Mouse (Mus musculus): ENCODE measurements around the gene Pllp. TPM values are rescaled to one million over a fixed set of nuclear protein-coding genes. Genes with fewer than 3 reads are reported as not detected.

Pllp gene
- polyA plus RNA-seq (2016; fragmentation: Nextera tagmentation; extraction: Ambion mirVana): 1.4 TPM in 2 replicates

DNA sequence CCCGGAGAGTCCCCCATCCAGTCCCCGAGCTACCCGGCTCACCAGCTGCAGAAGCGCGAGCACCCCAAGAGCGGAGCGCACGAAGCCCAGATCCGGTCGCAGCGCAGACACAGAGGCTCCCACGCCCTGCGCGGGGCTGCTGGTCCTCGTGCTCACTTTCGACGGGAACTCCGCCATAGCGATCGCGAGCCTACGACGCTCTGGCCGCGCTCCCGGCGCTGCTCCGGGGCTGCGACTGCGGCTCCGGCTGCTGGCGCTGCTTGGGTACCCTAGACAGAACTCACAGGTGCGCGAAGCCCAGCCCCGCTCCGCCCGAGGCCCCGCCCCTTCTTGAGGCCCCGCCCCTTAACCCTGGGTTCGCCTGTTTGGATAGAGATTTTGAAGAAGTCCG, at the start of gene Pllp:
Gene Pllp (minus strand): TSS at position 285 of the 391 bp plus-strand sequence.
- no peak within 1 kb of the TSS for H3K9ac ChIP-seq
- 2% methylated on average over 41 of the region's 41 CpGs for WGBS (ENCODE audit: insufficient replicate concordance)
- peaks cover 86% of the 10 kb centered on the region for H3K27me3 ChIP-seq (replicated peaks)
- no peaks in the 10 kb centered on the region for H3K36me3 ChIP-seq
- peaks cover 15% of the 10 kb centered on the region for H3K4me1 ChIP-seq
- peak within 1 kb of the TSS; percentile 45 for H3K4me3 ChIP-seq
- H3K9me3 ChIP-seq (replicated peaks): no peaks in the 10 kb centered on the region
- no peak within 1 kb of the TSS for H3K27ac ChIP-seq
- peak; percentile 54 for ATAC-seq
- H3K4me2 ChIP-seq: peak within 1 kb of the TSS; percentile 62

DNA sequence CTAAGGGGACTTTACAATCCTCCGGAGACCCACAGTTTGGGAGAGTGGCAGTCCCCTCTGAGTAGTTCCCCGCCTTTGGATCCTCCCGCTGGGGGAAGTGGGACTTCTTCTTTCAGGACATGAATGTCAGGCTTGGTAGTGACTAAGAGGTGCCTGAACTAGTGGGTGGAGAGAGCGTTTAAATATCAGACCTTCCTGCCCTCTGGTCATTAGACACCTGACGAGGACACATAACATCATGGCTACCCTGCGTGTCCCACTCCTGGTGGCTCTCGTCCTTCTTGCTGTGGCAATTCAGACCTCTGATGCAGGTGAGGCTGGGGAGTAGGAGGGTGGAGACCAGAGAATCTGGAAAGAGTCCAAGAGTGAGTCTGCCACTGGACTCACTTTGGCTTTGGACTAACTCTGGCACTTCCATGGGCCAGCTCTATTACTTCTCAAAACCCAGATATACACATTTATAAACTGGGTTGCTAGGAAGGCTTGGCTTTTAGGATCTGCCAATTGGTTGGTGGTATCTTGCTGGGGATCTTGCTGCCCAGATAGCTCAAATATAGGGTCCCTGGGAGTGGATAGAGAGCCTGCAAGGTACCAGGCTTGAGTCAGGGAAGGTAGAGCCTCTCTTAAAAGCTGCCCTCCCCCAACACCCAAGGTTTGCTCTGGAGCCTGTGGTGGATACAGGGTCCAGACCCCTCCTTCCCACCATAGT, 49.6 kb upstream of the Pllp start, which contains the start of gene Ccl22:
Gene Ccl22 (plus strand): TSS at position 115 of the 709 bp plus-strand sequence.
- Histone ChIP-seq H3K9ac (no peak within 1 kb of the TSS), H3K27me3 (replicated peaks) (peaks cover 19% of the 10 kb centered on the region), H3K9me3 (replicated peaks) (no peaks in the 10 kb centered on the region), H3K27ac (no peak within 1 kb of the TSS), H3K36me3 (no peaks in the 10 kb centered on the region), H3K4me3 (no peak within 1 kb of the TSS), H3K4me1 (peaks cover 8% of the 10 kb centered on the region), H3K4me2 (no peak within 1 kb of the TSS)
- no peak for ATAC-seq
- 68% methylated on average over 7 of the region's 7 CpGs for WGBS (ENCODE audit: insufficient replicate concordance)

DNA sequence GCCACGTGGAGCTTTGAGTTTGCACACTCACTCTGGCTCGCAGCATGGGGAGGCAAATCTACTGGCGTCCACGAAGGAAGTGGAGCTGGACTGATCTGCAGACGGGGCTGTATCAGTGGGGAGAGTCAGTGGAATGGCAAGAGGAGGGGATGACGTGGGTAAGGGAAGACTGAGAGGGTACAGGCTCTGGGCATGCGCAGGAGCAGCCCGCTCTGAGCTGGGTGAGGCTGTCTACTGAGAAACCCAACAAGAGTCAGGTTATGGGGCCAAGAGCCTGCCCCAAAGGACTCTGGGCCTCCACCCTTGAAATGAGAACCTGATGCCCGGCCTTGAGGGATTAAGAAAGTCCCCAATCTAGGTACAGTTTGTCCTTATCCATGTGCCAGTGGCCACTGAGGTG, 48.9 kb upstream of the Pllp start:
- Histone ChIP-seq H3K27me3 (replicated peaks) (peaks cover 15% of the 10 kb centered on the region), H3K9me3 (replicated peaks) (no peaks in the 10 kb centered on the region), H3K4me1 (peaks cover 8% of the 10 kb centered on the region), H3K9ac (no peak overlapping the region), H3K4me2 (no peak overlapping the region), H3K36me3 (no peaks in the 10 kb centered on the region), H3K27ac (no peak overlapping the region), H3K4me3 (no peak overlapping the region)
- 62% methylated on average over 9 of the region's 9 CpGs for WGBS (ENCODE audit: insufficient replicate concordance)
- ATAC-seq: no peak

DNA sequence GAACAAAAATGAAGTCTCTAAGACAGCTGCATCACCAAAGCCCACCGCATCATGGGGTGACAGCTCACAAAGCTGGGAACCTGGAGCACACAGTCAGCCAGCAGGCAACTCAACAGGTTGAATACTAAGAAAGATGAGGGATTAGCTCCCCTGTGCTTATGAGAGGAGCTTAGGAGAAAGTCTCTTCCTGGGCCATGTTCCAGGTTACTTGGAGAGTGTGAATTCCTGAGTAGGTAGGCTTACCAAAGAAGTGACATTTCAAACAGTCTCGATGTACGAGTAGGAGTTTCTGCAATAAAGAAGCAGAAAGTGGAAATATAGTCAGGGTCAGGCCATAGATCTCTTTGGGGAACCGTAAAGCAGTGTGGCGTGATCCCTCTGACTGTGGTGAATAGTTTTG, 48.4 kb upstream of the Pllp start:
- ATAC-seq: no peak
- WGBS (ENCODE audit: insufficient replicate concordance): 80% methylated on average over 5 of the region's 5 CpGs
- Histone ChIP-seq H3K4me1 (peaks cover 8% of the 10 kb centered on the region), H3K27me3 (replicated peaks) (peaks cover 10% of the 10 kb centered on the region), H3K27ac (no peak overlapping the region), H3K4me3 (no peak overlapping the region), H3K4me2 (no peak overlapping the region), H3K9ac (no peak overlapping the region), H3K9me3 (replicated peaks) (no peaks in the 10 kb centered on the region), H3K36me3 (no peaks in the 10 kb centered on the region)

DNA sequence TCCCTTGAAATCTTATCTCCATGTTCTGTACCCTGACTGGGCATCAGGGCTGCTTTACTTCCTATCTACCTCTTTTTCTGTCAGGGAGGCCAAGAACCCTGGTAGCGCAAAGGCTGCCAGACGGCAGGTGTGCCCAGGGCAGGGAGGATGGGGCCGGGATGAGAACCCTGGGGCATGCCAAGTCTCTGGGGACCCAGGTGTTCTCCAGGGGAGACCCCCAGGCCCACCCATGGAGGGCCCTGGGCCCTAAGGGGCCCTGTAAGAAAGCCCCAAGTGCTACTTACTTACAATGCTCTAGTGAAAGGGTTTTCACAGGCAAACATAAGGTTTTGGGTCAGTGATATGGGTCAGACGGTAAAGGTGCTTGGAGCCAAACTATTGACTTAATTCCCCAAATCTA, 45.6 kb upstream of the Pllp start:
- no peaks in the 10 kb centered on the region for H3K36me3 ChIP-seq
- peaks cover 10% of the 10 kb centered on the region for H3K27me3 ChIP-seq (replicated peaks)
- peaks cover 8% of the 10 kb centered on the region for H3K4me1 ChIP-seq
- no peak overlapping the region for H3K9ac ChIP-seq
- WGBS (ENCODE audit: insufficient replicate concordance): 88% methylated on average over 4 of the region's 4 CpGs
- H3K27ac ChIP-seq: no peak overlapping the region
- no peak overlapping the region for H3K4me3 ChIP-seq
- no peaks in the 10 kb centered on the region for H3K9me3 ChIP-seq (replicated peaks)
- no peak overlapping the region for H3K4me2 ChIP-seq
- no peak for ATAC-seq

DNA sequence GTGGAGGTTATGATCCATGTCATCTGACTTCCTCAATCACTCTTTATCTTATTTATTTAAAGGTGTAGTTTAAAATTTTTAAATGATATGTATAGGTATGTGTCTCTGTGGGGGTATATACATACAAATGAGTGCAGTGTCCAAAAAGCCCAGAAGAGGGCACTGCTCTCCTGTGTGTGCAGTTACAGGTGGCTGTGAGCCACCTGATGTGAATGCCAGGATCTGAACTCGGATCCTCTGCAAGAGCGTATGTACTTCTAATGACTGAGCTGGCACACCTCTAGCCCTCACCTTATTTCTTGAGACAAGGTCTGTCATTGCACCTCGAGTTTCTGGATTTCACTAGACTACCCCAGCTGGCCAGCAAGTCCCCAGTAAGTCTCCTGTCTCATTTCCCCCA, 44.5 kb upstream of the Pllp start:
- peaks cover 19% of the 10 kb centered on the region for H3K4me1 ChIP-seq
- no peak overlapping the region for H3K27ac ChIP-seq
- no peak overlapping the region for H3K4me2 ChIP-seq
- no peaks in the 10 kb centered on the region for H3K36me3 ChIP-seq
- H3K9me3 ChIP-seq (replicated peaks): no peaks in the 10 kb centered on the region
- H3K4me3 ChIP-seq: no peak overlapping the region
- H3K27me3 ChIP-seq (replicated peaks): peaks cover 4% of the 10 kb centered on the region; the same call in 1 of the 2 replicates
- ATAC-seq: no peak
- WGBS (ENCODE audit: insufficient replicate concordance): 80% methylated on average over 3 of the region's 3 CpGs
- no peak overlapping the region for H3K9ac ChIP-seq

DNA sequence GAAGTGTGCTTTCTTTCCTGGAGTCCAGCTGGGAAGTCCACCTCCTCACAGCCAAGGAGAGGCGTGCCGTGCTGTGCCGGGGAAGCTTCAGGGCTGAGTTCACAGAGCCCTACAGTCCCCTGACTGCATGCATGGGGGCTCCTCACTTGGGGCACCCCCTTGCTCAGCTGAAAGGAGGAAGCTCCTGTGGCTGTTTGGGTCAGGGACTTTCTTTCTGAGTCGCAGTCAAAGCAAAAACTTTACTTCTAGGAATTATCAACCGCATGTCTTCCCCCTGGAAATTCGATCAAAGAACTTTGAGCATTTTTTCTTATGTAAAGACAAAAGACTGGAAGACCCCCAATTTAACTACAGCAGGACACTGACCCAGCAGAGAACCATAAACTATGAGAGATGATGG, 43.8 kb upstream of the Pllp start:
- H3K27ac ChIP-seq: no peak overlapping the region
- no peaks in the 10 kb centered on the region for H3K36me3 ChIP-seq
- H3K4me1 ChIP-seq: peaks cover 27% of the 10 kb centered on the region
- no peak overlapping the region for H3K9ac ChIP-seq
- no peak overlapping the region for H3K4me2 ChIP-seq
- 79% methylated on average over 6 of the region's 6 CpGs for WGBS (ENCODE audit: insufficient replicate concordance)
- H3K27me3 ChIP-seq (replicated peaks): peaks cover 4% of the 10 kb centered on the region; the same call in 1 of the 2 replicates
- H3K4me3 ChIP-seq: no peak overlapping the region
- no peaks in the 10 kb centered on the region for H3K9me3 ChIP-seq (replicated peaks)
- ATAC-seq: no peak

DNA sequence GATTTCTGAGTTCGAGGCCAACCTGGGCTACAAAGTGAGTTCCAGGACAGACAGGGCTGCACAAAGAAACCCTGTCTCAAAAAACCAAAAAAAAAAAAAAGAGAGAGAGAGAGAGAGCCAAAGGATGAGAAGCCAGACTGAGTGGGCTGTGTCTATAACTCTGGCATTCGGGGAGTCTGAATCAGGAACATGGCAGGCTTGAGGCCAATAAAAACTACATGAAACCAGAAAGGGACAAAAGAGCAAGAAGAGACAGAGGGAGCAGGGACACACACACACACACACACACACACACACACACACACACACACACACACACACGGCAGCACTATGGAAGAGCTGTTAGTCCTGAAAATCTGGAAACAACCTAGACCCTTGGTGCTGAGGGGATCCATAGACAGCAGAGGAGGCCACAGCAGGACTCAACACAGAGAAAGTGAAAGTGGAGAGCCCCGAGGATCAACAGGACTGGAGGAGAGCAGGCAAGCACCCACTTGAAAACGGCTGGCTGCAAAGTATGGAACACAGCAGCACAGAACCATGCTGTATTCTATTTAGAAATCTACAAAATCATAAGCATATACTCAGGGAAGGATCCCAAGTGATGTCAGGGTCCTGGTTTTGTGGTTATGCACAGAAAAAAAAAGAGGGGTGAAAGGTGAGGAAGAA, 39.5 kb upstream of the Pllp start:
- 54% methylated on average over 5 of the region's 5 CpGs for WGBS (ENCODE audit: insufficient replicate concordance)
- H3K4me3 ChIP-seq: peak overlapping the region; percentile 23

DNA sequence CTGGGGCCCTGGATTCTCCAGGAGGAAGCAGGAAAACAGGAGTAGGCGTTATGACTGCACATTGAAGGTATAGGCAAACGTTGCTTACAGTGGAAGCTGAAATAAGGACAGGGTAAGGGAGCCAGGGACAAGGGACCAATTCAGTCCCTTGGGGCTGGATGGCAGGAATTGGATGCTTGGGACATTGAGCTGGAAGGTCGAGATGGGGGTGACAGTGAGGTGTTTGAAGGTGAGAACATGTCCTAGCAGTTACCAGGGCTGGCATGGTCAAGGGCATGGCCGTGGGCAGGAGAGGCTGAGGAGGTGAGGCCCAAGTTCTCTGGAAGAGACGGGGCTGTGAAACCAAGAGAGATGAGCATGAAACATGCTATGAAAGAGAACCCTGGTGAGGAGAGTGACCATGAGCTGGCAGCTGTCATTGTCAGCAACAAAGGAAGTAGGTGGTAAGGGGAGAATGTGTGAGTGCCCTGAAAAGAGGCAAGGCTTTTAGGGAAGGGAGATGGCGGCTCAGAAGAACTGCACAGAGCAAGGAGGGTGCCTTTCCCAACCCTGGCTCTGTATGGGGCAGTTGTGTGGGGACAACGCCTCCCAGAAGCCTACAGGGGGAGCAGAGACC, 38.8 kb upstream of the Pllp start:
- Histone ChIP-seq H3K9me3 (replicated peaks) (no peaks in the 10 kb centered on the region), H3K27me3 (replicated peaks) (peaks cover 4% of the 10 kb centered on the region; the same call in 1 of the 2 replicates), H3K4me2 (peak overlapping the region; percentile 65), H3K27ac (peak overlapping the region; percentile 99), H3K36me3 (no peaks in the 10 kb centered on the region), H3K4me3 (0 out of 2 replicates have a peak overlapping the region, but pooled peaks have one; percentile 9), H3K4me1 (peaks cover 72% of the 10 kb centered on the region), H3K9ac (peak overlapping the region; percentile 68)
- ATAC-seq: no peak
- 76% methylated on average over 7 of the region's 7 CpGs for WGBS (ENCODE audit: insufficient replicate concordance)

More for the DNA sequence above, 39.5 kb upstream of the Pllp start:
- Histone ChIP-seq H3K4me1 (peaks cover 65% of the 10 kb centered on the region), H3K9ac (peak overlapping the region; percentile 68), H3K4me2 (peak overlapping the region; percentile 56), H3K27me3 (replicated peaks) (peaks cover 4% of the 10 kb centered on the region; the same call in 1 of the 2 replicates), H3K36me3 (no peaks in the 10 kb centered on the region), H3K27ac (peak overlapping the region; percentile 99), H3K9me3 (replicated peaks) (no peaks in the 10 kb centered on the region)
- no peak for ATAC-seq

DNA sequence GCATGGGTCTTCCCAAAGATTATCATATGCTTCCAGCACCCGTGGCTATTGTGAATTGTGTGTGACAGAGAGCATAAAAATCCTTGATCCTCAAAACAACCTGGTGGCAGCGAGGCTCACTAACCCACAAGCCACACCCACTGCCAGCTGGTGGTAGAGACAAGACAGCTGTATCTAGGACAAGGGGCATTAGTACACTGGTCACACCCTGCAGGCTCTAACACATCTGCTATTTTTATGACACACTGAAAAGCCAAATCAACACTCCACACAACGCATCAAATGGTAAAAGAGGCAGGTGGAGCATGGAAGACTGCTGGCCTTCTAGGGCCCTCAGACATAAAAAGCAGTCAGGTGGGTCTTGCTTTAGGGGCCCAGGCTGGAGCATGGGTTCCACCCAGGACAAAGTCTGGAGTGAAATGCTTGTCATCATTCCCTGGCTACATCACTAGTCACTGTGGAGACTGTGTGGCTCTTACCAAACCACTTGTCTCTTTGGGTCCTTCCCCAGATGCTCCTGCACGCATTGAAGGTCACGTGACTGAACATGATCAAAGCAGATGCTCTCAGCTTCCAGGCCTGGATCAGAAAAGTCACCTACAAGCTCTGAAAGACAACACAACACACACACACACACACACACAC, 37.9 kb upstream of the Pllp start:
- Histone ChIP-seq H3K4me3 (peak overlapping the region; percentile 14; the same call in 1 of the 2 replicates), H3K27ac (peak overlapping the region; percentile 99), H3K36me3 (no peaks in the 10 kb centered on the region), H3K4me1 (peaks cover 81% of the 10 kb centered on the region), H3K9me3 (replicated peaks) (no peaks in the 10 kb centered on the region), H3K4me2 (peak overlapping the region; percentile 65), H3K27me3 (replicated peaks) (peaks cover 2% of the 10 kb centered on the region; the same call in 1 of the 2 replicates), H3K9ac (peak overlapping the region; percentile 69)
- WGBS (ENCODE audit: insufficient replicate concordance): 38% methylated on average over 5 of the region's 5 CpGs
- ATAC-seq: peak; percentile 97

DNA sequence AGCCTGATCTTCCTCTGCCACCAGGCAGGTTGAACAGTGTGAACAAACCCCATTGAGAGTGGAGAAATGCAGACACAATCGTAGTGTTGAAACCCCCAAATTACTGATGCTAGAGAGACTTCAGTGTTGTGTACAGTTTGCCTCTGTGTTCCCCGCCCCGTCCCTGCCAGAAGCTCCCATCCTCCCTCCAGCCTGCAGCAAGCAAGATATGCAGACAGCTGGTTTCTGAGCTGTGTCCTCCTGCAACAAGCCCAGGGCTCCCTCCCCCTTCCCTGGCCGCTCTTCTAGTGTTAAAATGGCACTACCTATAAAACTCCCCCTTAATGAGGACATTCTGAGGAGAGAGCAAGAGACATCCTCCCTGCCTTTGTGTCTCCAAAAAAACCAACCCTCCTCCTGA, 33.2 kb upstream of the Pllp start:
- Histone ChIP-seq H3K4me2 (peak overlapping the region; percentile 24), H3K36me3 (no peaks in the 10 kb centered on the region), H3K9me3 (replicated peaks) (no peaks in the 10 kb centered on the region; the same call in 1 of the 2 replicates), H3K4me1 (peaks cover 52% of the 10 kb centered on the region), H3K27ac (peak overlapping the region; percentile 74), H3K27me3 (replicated peaks) (no peaks in the 10 kb centered on the region), H3K9ac (0 out of 2 replicates have a peak overlapping the region, but pooled peaks have one; percentile 20), H3K4me3 (no peak overlapping the region)
- peak; percentile 58 for ATAC-seq
- WGBS (ENCODE audit: insufficient replicate concordance): 34% methylated on average over 4 of the region's 4 CpGs
